Mouse (Mus musculus) CH12F3 (cell line): ENCODE results near the gene Bach2.

Experiments used
- in situ Hi-C: fragments of 300-500 bp; cut with MboI; formaldehyde crosslinking; loops from 2 replicates; pipeline ENCODE4 v1.14.3; 2020; ENCODE audit warnings: low sequenced_read_pairs

Bach2 gene

DNA sequence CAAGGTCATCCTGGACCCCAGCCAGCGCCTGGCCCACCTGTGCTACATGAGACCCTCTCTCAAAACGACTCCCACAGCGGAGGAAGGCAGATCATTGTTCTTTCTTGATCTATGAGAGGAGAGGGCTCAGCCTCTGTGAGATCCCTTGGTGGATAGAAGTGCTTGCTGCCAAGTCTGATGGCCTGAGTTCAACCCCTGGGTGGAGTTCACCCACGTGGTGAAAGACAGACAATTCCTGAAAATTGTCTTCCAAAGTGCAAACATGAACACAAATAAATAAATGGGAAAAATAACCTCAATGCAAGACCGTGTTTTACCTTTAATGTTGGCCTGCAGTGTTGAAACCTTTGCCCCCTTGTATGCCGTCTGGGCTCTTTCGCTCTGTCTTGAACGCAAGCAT lies 277.5 kb downstream of the Bach2 start:
- in situ Hi-C loops: no loop called here

DNA sequence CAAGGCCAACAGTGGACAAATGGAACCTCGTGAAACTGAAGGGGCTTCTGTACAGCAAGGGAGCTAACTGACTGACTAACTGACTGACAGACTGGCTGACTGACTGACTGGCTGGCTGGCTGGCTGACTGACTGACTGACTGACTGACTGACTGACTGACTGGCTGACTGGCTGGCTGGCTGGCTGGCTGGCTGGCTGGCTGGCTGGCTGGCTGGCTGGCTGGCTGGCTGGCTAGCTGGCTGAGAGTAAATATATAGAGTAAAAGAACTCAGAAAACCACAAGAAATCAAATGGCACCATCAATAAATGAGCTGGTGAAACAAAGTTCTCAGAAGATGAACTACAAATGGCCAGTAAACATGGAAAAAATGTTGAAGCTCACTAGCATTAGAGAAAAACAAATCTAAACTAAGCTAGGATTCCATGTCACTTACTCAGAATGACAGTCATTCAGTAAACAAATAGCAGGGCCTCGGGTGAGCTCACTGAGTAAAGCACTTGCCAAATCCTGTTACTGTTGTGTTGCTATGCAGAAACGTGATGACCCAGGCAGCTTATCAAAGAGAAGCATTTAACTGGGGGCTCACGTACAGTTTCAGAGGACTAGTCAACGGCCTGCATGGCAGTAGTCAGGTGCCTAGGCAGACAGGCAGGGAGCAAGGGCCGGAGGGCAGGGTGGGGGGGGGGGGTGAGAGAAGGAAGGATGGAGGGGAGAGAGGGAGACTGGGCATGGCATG lies 280.4 kb downstream of the Bach2 start:
- in situ Hi-C loops: no loop called here

- in situ Hi-C loops: no loop called here
Measured at GRCm38 (mm10) chr4:32520628-32521360, 282.2 kb downstream of the Bach2 start.

DNA sequence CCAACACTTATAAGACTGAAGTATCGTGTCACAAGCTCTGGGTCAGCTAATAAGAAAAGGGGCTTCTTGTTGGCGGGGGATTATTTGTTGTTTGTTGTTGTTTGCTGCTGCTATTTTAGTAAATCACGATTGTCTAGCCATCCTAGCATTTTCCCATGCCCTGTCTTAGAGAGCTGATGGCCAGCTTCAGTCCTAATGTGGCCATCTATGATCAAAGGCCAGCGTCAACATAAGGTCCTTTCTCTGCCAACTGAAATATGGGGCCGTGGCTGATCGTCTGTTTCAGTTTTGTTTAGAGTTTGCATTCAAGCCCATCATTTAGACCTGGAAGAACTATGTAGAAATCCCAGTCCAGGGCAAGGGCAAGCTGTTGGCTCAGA lies 282.7 kb downstream of the Bach2 start:
- in situ Hi-C loops: no loop called here

DNA sequence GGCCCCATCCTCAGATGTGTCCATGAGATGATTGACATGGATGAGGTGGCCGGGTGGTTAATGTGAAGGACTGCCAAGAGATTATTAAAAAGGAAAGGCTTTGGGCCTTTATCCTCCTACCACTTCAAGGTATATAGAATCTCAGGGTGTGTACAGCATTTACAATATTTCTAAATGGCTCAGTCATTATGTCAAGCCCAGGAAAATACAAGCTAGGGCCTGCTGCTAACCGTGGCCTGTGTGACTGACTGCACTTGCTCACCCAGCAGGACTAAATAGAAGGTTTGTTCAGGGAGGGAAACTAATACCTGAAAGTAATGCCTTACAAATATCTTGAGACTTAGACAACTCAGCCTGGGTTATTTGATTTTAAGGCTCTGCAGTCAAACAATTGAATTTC lies 283.4 kb downstream of the Bach2 start:
- in situ Hi-C loops: no loop called here

- in situ Hi-C loops: no loop called here
Measured at GRCm38 (mm10) chr4:32524282-32524681, 285.7 kb downstream of the Bach2 start.

GRCm38 (mm10) chr4:32525000-32525399 lies 286.4 kb downstream of the Bach2 start:
- in situ Hi-C loops: no loop called here

- in situ Hi-C loops: no loop called here
Measured at GRCm38 (mm10) chr4:32526228-32526836, 287.7 kb downstream of the Bach2 start.

DNA sequence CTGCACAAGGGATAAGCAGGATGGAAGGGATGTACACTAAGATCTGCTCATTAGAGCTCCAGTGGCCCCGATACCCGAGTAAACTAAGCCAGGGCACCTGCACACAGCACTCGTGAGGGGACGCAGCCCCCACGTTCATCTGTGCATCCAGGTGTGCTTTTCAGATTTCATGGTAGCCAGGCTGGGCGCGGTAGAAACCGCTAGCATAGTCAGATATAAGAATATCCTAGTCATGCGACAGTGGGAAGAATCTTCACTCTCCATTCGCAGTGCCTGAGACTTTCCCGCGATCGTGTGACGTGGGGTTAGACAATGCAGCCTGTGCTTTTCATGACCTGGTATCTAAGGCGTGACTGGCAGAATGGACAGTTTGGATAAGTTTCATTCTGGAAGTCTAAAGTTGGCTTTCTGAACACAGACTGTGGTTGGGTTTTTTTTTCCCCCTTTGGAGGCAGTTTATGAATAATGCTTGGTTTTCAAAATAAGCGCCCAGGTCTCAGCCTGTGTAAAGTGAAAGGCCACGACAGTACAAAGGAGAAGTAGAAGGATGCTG lies 290.9 kb downstream of the Bach2 start:
- in situ Hi-C loops: no loop called here

- in situ Hi-C loops: no loop called here
Measured at GRCm38 (mm10) chr4:32530421-32530920, 291.9 kb downstream of the Bach2 start.

- in situ Hi-C loops: no loop called here
Measured at GRCm38 (mm10) chr4:32530921-32531846, 292.6 kb downstream of the Bach2 start.

- in situ Hi-C loops: no loop called here
Measured at GRCm38 (mm10) chr4:32532079-32532478, 293.5 kb downstream of the Bach2 start.

DNA sequence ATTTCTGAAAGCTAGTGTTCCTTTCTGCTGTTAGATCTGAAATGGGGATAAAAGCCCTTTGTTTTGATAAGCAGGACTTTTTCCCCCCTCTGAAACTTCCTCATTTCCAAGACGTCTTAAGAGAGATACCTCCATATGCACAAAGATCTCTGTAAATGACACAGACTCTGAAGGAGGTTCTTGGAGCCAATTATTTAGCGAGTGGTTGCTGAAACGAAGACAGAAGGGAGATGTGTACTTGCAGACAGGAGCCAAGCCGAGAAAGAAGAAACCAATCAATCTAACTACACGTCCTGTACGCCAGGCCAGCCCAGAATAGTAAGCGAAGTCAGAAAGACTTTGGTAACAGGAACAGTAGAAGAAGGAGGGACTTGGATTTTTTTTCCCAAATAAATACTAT lies 295.1 kb downstream of the Bach2 start:
- in situ Hi-C loops: no loop called here

DNA sequence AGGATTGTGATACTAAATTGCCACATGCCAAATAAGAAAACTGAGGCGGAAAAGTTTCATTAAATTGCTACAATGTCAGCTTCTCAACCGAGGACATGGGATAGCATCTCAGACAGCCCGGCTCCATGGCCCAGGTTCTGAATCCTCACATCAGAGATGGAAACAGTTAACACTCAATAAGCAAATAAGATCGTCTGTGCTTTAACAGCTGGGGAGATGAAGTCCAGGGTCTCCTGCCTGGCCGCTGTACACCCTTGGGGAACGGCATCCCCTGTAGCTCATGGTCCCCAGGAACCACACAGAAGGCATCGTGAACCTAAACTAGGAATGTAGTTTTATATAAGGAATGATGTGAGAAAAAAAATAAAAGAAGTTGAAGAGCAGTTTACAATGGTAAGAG lies 297.0 kb downstream of the Bach2 start:
- in situ Hi-C loops: no loop called here

DNA sequence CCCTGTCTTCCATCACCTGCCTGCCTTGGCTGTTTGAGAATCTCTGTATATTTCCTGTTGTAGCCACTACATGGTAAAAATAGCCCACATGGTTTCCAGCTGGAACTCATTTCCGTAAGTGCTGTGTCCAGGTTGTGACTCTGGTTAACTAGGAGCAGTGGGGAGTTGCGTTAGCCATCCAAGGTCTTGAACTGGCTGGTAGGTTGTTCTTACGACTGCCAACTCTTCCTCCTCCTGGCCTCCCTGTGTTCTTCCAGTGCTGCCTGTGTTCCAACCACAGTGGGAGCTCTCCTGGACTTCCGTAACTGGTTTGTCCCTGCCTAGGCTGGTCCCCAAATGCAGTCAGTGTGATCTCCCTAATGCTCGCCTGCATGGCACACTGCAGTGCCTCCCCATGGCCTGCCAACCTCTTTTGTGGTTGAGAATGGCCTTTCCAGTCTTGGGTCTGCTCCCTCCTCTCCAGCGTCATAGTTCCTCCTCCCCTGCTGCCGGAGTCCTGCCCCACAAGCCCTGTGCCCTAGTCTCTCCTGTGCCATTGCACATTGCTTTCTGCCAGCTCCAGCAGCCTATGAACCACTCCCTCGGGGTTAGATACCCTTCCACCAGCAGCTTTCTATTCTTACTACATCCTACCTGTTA lies 298.4 kb downstream of the Bach2 start:
- in situ Hi-C loops: no loop called here

GRCm38 (mm10) chr4:32538088-32538487 lies 299.5 kb downstream of the Bach2 start:
- in situ Hi-C loops: no loop called here

- in situ Hi-C loops: no loop called here
Measured at GRCm38 (mm10) chr4:32538488-32538887, 299.9 kb downstream of the Bach2 start.

GRCm38 (mm10) chr4:32538987-32539386 lies 300.4 kb downstream of the Bach2 start:
- in situ Hi-C loops: no loop called here

GRCm38 (mm10) chr4:32544821-32545545 lies 306.4 kb downstream of the Bach2 start:
- in situ Hi-C loops: no loop called here
